Mouse (Mus musculus): ENCODE measurements around the gene Ggnbp2.
"Not testable (repeated sequence)": the region's sequence is repeated elsewhere in the genome, so short reads cannot be mapped to it uniquely, and the experiment has no call there.

Ggnbp2 gene

DNA sequence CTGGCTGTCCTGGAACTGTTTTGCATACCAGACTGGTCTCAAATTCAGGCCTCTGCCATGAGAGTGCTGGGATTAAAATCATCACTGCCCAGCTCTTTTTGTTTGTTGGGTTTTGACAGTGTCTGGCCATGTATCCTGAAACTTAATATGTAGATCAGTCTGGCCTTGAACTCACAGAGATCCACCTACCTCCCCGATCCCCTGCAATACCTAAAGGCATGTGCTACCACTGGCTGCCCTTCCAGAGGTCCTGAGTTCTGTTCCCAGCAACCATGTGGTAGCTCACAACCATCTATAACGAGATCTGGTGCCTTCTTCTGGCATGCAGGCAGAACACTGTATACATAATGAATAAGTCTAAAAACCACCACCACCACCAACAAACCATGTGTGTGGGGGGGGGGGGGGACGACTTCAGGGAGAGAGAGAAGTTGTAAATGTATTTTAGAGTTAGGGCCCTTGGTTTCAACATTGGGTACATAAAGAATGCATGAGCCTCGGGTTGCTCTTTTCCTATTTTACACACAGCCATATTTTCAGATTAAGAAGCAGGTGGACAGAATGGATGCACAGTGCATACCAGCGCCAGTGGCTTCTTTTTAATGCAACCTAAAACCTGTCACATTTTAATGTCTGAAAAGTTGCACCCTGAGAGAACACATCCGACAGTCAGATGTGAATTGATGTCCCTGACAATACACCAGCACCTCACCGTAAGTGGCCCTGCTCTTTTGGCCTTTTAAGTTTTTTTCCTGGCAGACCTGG is 8.6 kb upstream of the Ggnbp2 start:
- DNase-seq, result no peak

GRCm38 (mm10) chr11:84876020-84876419 is 5.4 kb upstream of the Ggnbp2 start:
- not testable (repeated sequence) for DNase-seq

- no peak for DNase-seq
Observed at GRCm38 (mm10) chr11:84873042-84873833, 2.6 kb upstream of the Ggnbp2 start.

DNA sequence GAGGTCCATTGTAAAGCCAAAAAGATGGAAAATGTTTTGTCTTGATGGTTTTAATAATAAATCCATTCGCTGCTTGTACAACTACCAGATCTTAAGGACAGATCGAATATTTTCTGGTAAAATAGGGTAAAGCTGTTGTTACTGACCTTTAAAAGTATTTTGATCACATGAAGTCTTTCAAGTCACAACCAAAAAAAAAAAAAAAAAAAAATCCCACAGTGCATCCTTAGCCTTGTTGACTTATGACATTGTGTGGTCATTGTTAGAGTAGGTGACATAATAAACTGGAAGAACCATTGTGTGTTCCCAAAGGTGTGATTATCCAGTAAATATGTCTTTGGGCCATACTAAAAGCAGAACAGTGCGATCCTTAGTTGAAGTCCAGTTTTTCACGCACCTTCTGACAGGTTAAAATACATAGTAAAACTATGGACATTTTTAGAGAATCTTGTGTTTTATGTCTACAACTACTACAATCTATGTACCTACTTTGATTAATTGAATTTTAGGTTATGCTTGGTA is 992 bp upstream of the Ggnbp2 start:
- no peak for DNase-seq

DNA sequence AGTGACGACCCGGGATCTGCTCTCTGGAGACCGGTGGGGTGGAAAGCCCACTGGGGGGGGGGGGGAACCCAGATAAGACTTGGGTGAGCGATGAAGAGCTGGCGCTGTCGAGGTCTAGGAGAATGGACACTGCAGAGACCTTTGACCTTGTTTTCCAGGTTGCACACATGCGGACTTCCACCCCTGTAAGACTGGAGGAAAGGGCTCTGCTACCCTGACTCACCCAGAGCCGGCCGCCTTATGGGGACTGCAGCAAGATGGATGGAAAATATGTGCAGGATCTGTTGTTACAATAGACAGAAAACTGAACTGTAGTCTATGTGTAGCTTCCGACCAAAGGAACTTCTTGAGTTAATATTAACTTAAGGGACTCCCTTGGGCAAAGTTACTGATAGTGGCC is 429 bp upstream of the Ggnbp2 start:
- no peak for DNase-seq

DNA sequence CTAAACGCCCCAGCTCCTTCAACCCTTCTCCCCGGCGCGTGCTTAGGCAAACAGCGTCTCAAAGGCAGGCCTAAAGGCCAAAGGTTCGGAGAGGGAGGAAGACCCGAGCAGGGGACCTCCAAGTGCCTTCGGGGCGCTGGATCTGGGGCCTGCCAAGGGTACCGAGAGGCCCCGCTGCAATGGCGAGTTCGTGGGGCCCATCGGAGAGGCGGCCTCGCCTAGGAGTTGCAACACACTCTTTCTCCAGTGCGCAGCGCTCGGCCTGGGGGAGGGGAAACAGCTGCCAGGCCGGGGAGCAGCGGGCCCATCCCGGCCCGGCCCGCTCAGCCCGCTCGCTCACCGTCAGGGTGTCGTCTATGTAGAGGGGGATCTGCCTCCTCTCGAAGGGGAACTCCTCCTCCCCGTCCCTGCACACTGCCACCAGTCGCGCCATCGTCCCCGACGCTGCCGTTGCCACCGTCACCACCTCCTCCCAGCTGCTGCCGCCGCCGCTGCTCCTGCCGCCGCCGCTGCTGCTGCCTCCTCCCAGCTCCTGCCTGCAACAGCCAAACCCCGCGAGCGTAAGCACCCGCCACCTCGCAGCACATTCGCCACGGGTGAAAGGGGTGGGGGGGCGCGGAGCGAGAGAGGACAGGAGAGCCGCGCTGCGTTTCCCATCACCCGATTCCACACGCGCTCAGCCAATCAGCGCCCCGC is 932 bp downstream of the Ggnbp2 start:
- peak; percentile 83 to 88 for DNase-seq

DNA sequence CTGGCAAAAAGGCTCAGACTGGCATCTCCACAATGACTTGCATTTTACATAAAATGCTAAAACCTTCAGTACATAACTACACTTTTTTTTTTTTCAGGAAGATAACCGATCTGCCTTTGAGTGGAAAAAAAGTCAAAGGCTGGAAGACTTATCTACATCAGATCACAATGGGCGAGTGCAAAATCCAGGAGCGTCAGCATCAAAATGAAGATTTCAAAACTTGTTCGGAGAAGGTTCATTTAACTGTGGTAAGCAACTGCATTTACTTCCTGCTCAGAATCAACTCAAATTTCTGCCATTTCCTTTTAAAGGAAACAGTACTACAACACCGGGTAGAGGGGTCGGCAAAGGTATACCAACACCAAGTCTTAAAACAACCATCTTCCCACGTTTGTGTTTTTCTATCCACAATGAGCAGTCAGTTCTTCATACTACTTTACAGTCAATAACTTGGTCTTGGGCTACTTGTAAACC is 1.8 kb downstream of the Ggnbp2 start:
- no peak for DNase-seq

GRCm38 (mm10) chr11:84867586-84867985 is 3.0 kb downstream of the Ggnbp2 start:
- DNase-seq, result no peak

DNA sequence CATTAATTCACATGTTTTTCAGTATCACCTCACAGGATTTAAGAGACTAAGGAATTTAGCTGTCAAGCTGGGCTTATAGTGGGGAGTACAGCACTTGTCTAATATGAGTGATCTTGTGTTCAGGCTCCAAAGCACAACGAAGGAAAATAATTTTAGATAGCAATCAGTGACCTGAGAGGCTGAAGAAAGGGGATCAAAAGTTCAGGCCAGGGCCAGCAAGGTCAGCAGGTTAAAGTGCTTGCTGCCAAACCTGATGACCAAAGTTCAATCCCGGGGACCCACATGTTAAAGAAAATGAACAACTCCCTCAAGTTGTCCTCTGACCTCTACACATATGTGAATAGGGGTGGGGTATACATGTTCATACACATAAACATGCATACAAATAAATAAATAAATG is 5.3 kb downstream of the Ggnbp2 start:
- DNase-seq, result no peak

DNA sequence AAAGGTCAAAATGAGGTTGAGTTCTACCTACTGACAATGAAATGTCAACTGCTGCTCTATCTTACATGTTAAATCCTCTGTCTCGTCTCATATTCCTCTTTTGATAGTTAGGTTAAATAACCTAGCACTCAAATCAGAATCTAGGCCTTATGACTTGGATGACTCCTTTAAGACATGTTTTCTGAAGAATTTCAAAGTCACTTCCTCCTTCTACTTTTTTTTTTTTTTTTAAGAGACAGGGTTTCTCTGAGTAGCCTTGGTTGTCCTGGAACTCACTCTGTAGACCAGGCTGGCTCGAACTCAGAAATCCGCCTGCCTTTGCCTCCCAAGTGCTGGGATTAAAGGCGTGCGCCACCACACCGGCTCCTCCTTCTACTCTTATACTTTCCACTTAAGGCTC is 15.3 kb downstream of the Ggnbp2 start:
- DNase-seq, result no peak

- no peak for DNase-seq
Observed at GRCm38 (mm10) chr11:84847475-84848090, 23.0 kb downstream of the Ggnbp2 start.

DNA sequence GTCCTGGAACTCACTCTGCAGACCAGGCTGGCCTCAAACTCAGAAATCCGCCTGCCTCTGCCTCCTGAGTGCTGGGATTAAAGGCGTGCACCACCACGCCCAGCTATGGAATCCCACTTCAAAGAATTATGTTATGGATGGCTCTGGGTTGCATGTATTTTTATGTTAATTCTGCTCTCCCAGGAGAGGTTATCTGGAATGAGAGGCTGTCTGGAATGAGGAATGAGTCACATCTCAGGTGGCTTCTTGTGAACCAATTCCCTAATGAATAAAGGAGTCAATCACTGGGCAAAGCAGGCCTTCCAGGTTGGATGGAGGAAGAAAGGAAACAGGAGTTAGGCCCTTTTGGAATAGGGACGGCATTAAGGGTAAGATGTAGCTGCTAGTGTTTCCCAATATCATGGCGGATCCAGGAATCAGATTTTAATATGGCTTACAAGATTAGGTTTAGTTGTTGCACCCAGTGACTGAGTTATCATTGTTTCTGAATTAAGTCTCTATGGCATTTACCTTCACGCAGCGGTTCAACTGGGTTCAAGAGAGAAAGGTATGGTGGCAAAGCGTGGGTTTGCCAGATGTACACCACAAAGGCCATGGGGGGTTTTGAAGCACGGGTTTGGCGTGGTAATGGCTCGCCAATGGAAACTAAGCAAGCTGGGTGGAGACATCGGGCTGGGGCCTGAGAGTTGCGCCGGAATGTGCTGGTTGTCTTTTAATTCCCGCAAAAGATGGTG is 23.7 kb downstream of the Ggnbp2 start:
- DNase-seq, result no peak

DNA sequence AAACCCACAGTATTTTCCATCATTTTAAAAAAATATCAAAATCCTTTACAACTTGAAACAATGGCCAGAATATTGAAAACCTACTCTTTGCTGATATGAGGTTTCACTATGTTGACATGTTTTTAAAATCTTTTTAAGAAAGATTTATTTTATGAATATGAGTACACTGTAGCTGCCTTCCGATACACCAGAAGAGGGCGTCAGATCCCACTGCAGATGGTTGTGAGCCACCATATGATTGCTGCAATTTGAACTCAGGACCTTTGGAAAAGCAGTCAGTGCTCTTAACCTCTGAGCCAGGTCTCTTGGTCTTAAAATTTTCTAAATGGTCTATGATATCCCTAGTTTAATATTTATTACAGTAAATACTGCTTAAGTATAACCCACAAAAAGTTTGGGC is 31.3 kb downstream of the Ggnbp2 start:
- no peak for DNase-seq

- not testable (repeated sequence) for DNase-seq
Observed at GRCm38 (mm10) chr11:84829495-84829894, 41.1 kb downstream of the Ggnbp2 start.

GRCm38 (mm10) chr11:84828516-84829399 is 41.9 kb downstream of the Ggnbp2 start, which contains the start of gene Dhrs11:
Dhrs11 (minus strand) TSS chr11:84828994.
- DNase-seq, result peak; percentile 91 to 92

GRCm38 (mm10) chr11:84827901-84828503 is 42.6 kb downstream of the Ggnbp2 start:
- DNase-seq, result no peak

DNA sequence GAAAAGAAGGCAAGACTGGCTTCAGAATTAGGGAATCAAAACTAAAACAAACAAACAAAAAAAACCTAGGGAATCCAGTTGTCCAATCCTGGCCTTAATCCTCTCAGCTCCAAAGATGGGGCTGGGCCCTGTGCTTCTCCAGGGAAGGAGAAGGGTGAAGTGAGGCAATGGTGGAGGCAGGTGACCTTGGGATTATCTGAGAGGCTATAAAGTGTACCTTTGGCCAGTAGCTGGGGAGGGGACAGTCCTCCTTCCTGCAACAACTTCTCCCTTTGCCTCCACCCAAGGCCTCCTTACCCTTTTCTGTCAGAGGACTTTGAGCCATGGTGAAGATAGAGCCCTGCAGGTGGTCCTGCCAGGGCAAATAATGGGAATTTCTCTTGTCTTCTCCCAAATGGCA is 43.1 kb downstream of the Ggnbp2 start:
- DNase-seq, result no peak

GRCm38 (mm10) chr11:84826185-84826584 is 44.4 kb downstream of the Ggnbp2 start:
- no peak for DNase-seq

- DNase-seq, result no peak
Observed at GRCm38 (mm10) chr11:84825261-84825807, 45.3 kb downstream of the Ggnbp2 start.

- DNase-seq, result no peak
Observed at GRCm38 (mm10) chr11:84823484-84823897, 47.1 kb downstream of the Ggnbp2 start.

Measured in spleen, adult 18-20 months (tissue).